Mouse (Mus musculus): ENCODE results near the gene Gata3.

The Gata3 gene

GRCm38 (mm10) chr2:9885217-9885770 is 4.5 kb downstream of the Gata3 start:
- no peak for DNase-seq

- DNase-seq = no peak
These were observed 5.2 kb downstream of the Gata3 start for GRCm38 (mm10) chr2:9884533-9885216.

GRCm38 (mm10) chr2:9883803-9884532 is 5.9 kb downstream of the Gata3 start:
- DNase-seq = no peak

GRCm38 (mm10) chr2:9882926-9883802 is 6.7 kb downstream of the Gata3 start:
- DNase-seq = no peak

GRCm38 (mm10) chr2:9882371-9882925 is 7.4 kb downstream of the Gata3 start:
- no peak for DNase-seq

GRCm38 (mm10) chr2:9881611-9882023 is 8.2 kb downstream of the Gata3 start:
- no peak for DNase-seq

- no peak for DNase-seq
These were observed 8.7 kb downstream of the Gata3 start, which contains the start of gene 4930412O13Rik for GRCm38 (mm10) chr2:9881051-9881591. 4930412O13Rik (plus strand) TSS chr2:9881252.

GRCm38 (mm10) chr2:9880271-9880670 is 9.6 kb downstream of the Gata3 start:
- no peak for DNase-seq

GRCm38 (mm10) chr2:9879493-9879892 is 10.3 kb downstream of the Gata3 start:
- DNase-seq = peak; percentile 27

- no peak for DNase-seq
These were observed 10.7 kb downstream of the Gata3 start for GRCm38 (mm10) chr2:9879092-9879491.

- no peak for DNase-seq
These were observed 11.2 kb downstream of the Gata3 start for GRCm38 (mm10) chr2:9878564-9879081.

- DNase-seq = no peak
These were observed 11.8 kb downstream of the Gata3 start for GRCm38 (mm10) chr2:9877966-9878563.

- DNase-seq = no peak
These were observed 12.5 kb downstream of the Gata3 start for GRCm38 (mm10) chr2:9877326-9877690.

GRCm38 (mm10) chr2:9876621-9877325 is 13.1 kb downstream of the Gata3 start:
- DNase-seq = no peak

- no peak for DNase-seq
These were observed 14.0 kb downstream of the Gata3 start for GRCm38 (mm10) chr2:9875676-9876357.

- no peak for DNase-seq
These were observed 14.6 kb downstream of the Gata3 start for GRCm38 (mm10) chr2:9875220-9875619.

GRCm38 (mm10) chr2:9874467-9875219 is 15.2 kb downstream of the Gata3 start:
- DNase-seq = no peak

- no peak for DNase-seq
These were observed 16.1 kb downstream of the Gata3 start for GRCm38 (mm10) chr2:9873757-9874156.

GRCm38 (mm10) chr2:9872682-9873081 is 17.2 kb downstream of the Gata3 start:
- no peak for DNase-seq

GRCm38 (mm10) chr2:9871798-9872197 is 18.0 kb downstream of the Gata3 start:
- DNase-seq = no peak

Data from cerebellum, adult 8-10 months (tissue).